Mouse (Mus musculus) intestine, embryonic 15.5 days (tissue): ENCODE data around the gene Vegfb. TPM values are rescaled to one million over a fixed set of nuclear protein-coding genes. Genes with fewer than 3 reads are reported as not detected.

Source experiments
- ATAC-seq: fragments of 200-750 bp; cut with Nextera tagmentation; 2 replicates; pipeline ENCODE4 v1.8.0; 2017; ENCODE audit warnings: moderate TSS enrichment, moderate library complexity
- H3K27ac ChIP-seq: fragments of 300-500 bp; sonication (generic); 2 replicates; pipeline ENCODE4 v1.5.1; 2015; ENCODE audit warnings: mild to moderate bottlenecking, inconsistent platforms
- H3K27me3 ChIP-seq: fragments of 300-500 bp; sonication (generic); replicated peaks from 2 replicates; pipeline ENCODE4 v1.6.1; 2015; ENCODE audit warnings: inconsistent platforms
- H3K36me3 ChIP-seq: fragments of 300-500 bp; sonication (generic); 2 replicates; pipeline ENCODE4 v1.6.1; 2015; ENCODE audit warnings: inconsistent platforms
- H3K4me1 ChIP-seq: fragments of 300-500 bp; sonication (generic); replicated peaks from 2 replicates; pipeline ENCODE4 v1.6.1; 2015; ENCODE audit warnings: inconsistent platforms
- H3K4me2 ChIP-seq: fragments of 300-500 bp; sonication (generic); replicated peaks from 2 replicates; pipeline ENCODE4 v1.6.1; 2015; ENCODE audit warnings: mild to moderate bottlenecking, inconsistent platforms
- H3K4me3 ChIP-seq: fragments of 300-500 bp; sonication (generic); replicated peaks from 2 replicates; pipeline ENCODE4 v1.5.1; 2015; ENCODE audit warnings: inconsistent platforms
- H3K9ac ChIP-seq: fragments of 300-500 bp; sonication (generic); 2 replicates; pipeline ENCODE4 v1.6.1; 2015; ENCODE audit warnings: inconsistent platforms
- H3K9me3 ChIP-seq: fragments of 300-500 bp; sonication (generic); 2 replicates; pipeline ENCODE4 v1.6.1; 2016; ENCODE audit warnings: inconsistent platforms
- WGBS: fragments of 180-500 bp; shearing (Covaris S2); methylation state at CpG from one replicate; pipeline ENCODE4 v1.1.7; 2015; 5-methylcytosine and 5-hydroxymethylcytosine counted together
- polyA plus RNA-seq: library from polyadenylated mRNA; unstranded; fragments of >200 nt; fragmentation: Nextera tagmentation; extraction: Ambion mirVana; gene quantifications from 2 replicates; pipeline ENCODE4 v1.2.1, GENCODE M21; 2015

Vegfb gene
- polyA plus RNA-seq, 1 experiment from 2014 or later: 44.0 TPM

- H3K27me3 ChIP-seq: no peaks in the 10 kb centered on the region
- peaks cover 57% of the 10 kb centered on the region for H3K4me1 ChIP-seq
- H3K4me3 ChIP-seq: peak within 1 kb of the TSS; percentile 55
- peak within 1 kb of the TSS; percentile 92 for H3K27ac ChIP-seq
- H3K9ac ChIP-seq: peak within 1 kb of the TSS; percentile 73
- H3K4me2 ChIP-seq: peak within 1 kb of the TSS; percentile 88
- no peak for ATAC-seq
- H3K9me3 ChIP-seq: no peaks in the 10 kb centered on the region
- peaks cover 11% of the 10 kb centered on the region; the same call in 1 of the 2 replicates for H3K36me3 ChIP-seq
- WGBS: under 1% methylated on average over 16 of the region's 16 CpGs
Observed at GRCm38 (mm10) chr19:6975537-6976521, 11.6 kb downstream of the Vegfb start, which contains the start of gene Plcb3. Gene Plcb3 (minus strand): TSS chr19:6976470.

GRCm38 (mm10) chr19:6974211-6975205, 12.9 kb downstream of the Vegfb start, which contains the start of gene Ppp1r14b:
Gene Ppp1r14b (plus strand): TSS chr19:6974968.
- Histone ChIP-seq H3K9ac (peak within 1 kb of the TSS; percentile 73), H3K4me1 (peaks cover 69% of the 10 kb centered on the region), H3K27me3 (no peaks in the 10 kb centered on the region), H3K36me3 (peaks cover 11% of the 10 kb centered on the region; the same call in 1 of the 2 replicates), H3K9me3 (no peaks in the 10 kb centered on the region), H3K4me2 (peak within 1 kb of the TSS; percentile 88), H3K4me3 (peak within 1 kb of the TSS; percentile 55), H3K27ac (peak within 1 kb of the TSS; percentile 92)
- WGBS: under 1% methylated on average over 72 of the region's 84 CpGs
- ATAC-seq: peak; percentile 69

GRCm38 (mm10) chr19:6973581-6974190, 13.8 kb downstream of the Vegfb start:
- Histone ChIP-seq H3K4me3 (peak overlapping the region; percentile 55), H3K4me1 (peaks cover 63% of the 10 kb centered on the region), H3K9ac (peak overlapping the region; percentile 73), H3K9me3 (no peaks in the 10 kb centered on the region), H3K27me3 (no peaks in the 10 kb centered on the region), H3K4me2 (peak overlapping the region; percentile 88), H3K27ac (peak overlapping the region; percentile 92; the same call in 1 of the 2 replicates), H3K36me3 (peaks cover 11% of the 10 kb centered on the region; the same call in 1 of the 2 replicates)
- ATAC-seq: no peak
- WGBS: 33% methylated on average over 12 of the region's 12 CpGs

- Histone ChIP-seq H3K9me3 (no peaks in the 10 kb centered on the region), H3K9ac (0 out of 2 replicates have a peak overlapping the region, but pooled peaks have one; percentile 10)
- 76% methylated on average over 13 of the region's 13 CpGs for WGBS
Observed at GRCm38 (mm10) chr19:6972247-6972917, 15.1 kb downstream of the Vegfb start.

GRCm38 (mm10) chr19:6971644-6972043, 15.8 kb downstream of the Vegfb start:
- H3K27ac ChIP-seq: peak overlapping the region; percentile 92
- H3K9ac ChIP-seq: no peak overlapping the region; the same call in 1 of the 2 replicates
- H3K27me3 ChIP-seq: no peaks in the 10 kb centered on the region

More at GRCm38 (mm10) chr19:6972247-6972917, 15.1 kb downstream of the Vegfb start:
- H3K27me3 ChIP-seq: no peaks in the 10 kb centered on the region
- peak overlapping the region; percentile 49; the same call in 1 of the 2 replicates for H3K27ac ChIP-seq
- no peak for ATAC-seq
- H3K4me3 ChIP-seq: no peak overlapping the region
- H3K36me3 ChIP-seq: peaks cover 2% of the 10 kb centered on the region; the same call in 1 of the 2 replicates
- H3K4me1 ChIP-seq: peaks cover 58% of the 10 kb centered on the region
- H3K4me2 ChIP-seq: no peak overlapping the region

GRCm38 (mm10) chr19:6970460-6971085, 16.9 kb downstream of the Vegfb start:
- Histone ChIP-seq H3K4me1 (peaks cover 54% of the 10 kb centered on the region), H3K9ac (peak overlapping the region; percentile 87), H3K4me2 (peak overlapping the region; percentile 72), H3K9me3 (no peaks in the 10 kb centered on the region), H3K27me3 (no peaks in the 10 kb centered on the region), H3K36me3 (peaks cover 8% of the 10 kb centered on the region; the same call in 1 of the 2 replicates), H3K27ac (peak overlapping the region; percentile 92), H3K4me3 (peak overlapping the region; percentile 74)
- no peak for ATAC-seq
- 28% methylated on average over 11 of the region's 11 CpGs for WGBS

More at GRCm38 (mm10) chr19:6971644-6972043, 15.8 kb downstream of the Vegfb start:
- H3K4me2 ChIP-seq: peak overlapping the region; percentile 72; the same call in 1 of the 2 replicates
- no peaks in the 10 kb centered on the region for H3K9me3 ChIP-seq
- peaks cover 58% of the 10 kb centered on the region for H3K4me1 ChIP-seq
- H3K4me3 ChIP-seq: no peak overlapping the region
- no peak for ATAC-seq
- H3K36me3 ChIP-seq: peaks cover under 1% of the 10 kb centered on the region; the same call in 1 of the 2 replicates
- WGBS: 24% methylated on average over 6 of the region's 6 CpGs

- Histone ChIP-seq H3K36me3 (peaks cover 15% of the 10 kb centered on the region), H3K27me3 (no peaks in the 10 kb centered on the region), H3K27ac (peak overlapping the region; percentile 92), H3K4me2 (peak overlapping the region; percentile 72), H3K9ac (peak overlapping the region; percentile 87), H3K4me3 (peak overlapping the region; percentile 74), H3K4me1 (peaks cover 54% of the 10 kb centered on the region), H3K9me3 (no peaks in the 10 kb centered on the region)
- peak; percentile 72 for ATAC-seq
- WGBS: 1% methylated on average over 54 of the region's 55 CpGs
Observed at GRCm38 (mm10) chr19:6969665-6970381, 17.6 kb downstream of the Vegfb start.

GRCm38 (mm10) chr19:6969291-6969664, 18.2 kb downstream of the Vegfb start:
- H3K9ac ChIP-seq: peak overlapping the region; percentile 87
- peaks cover 54% of the 10 kb centered on the region for H3K4me1 ChIP-seq
- H3K4me3 ChIP-seq: peak overlapping the region; percentile 74
- ATAC-seq: peak; percentile 8
- WGBS: under 1% methylated on average over 20 of the region's 20 CpGs
- no peaks in the 10 kb centered on the region for H3K9me3 ChIP-seq
- H3K4me2 ChIP-seq: peak overlapping the region; percentile 72
- no peaks in the 10 kb centered on the region for H3K27me3 ChIP-seq
- H3K36me3 ChIP-seq: peaks cover 20% of the 10 kb centered on the region
- H3K27ac ChIP-seq: peak overlapping the region; percentile 92

GRCm38 (mm10) chr19:6968491-6969271, 18.8 kb downstream of the Vegfb start:
- 5% methylated on average over 15 of the region's 15 CpGs for WGBS
- ATAC-seq: peak; percentile 86

More at GRCm38 (mm10) chr19:6968491-6969271, 18.8 kb downstream of the Vegfb start:
- Histone ChIP-seq H3K36me3 (peaks cover 25% of the 10 kb centered on the region), H3K27ac (peak overlapping the region; percentile 92), H3K4me2 (peak overlapping the region; percentile 72), H3K9me3 (no peaks in the 10 kb centered on the region), H3K4me3 (peak overlapping the region; percentile 74), H3K4me1 (peaks cover 50% of the 10 kb centered on the region), H3K27me3 (no peaks in the 10 kb centered on the region), H3K9ac (peak overlapping the region; percentile 87)
